Mouse (Mus musculus) testis, postnatal 10 days (tissue): ENCODE results near the gene Sox6.

Source experiments
- DNase-seq: peaks from one replicate; pipeline ENCODE4 v3.0.0; 2021; ENCODE audit warnings: low spot score

Gene Sox6

DNA sequence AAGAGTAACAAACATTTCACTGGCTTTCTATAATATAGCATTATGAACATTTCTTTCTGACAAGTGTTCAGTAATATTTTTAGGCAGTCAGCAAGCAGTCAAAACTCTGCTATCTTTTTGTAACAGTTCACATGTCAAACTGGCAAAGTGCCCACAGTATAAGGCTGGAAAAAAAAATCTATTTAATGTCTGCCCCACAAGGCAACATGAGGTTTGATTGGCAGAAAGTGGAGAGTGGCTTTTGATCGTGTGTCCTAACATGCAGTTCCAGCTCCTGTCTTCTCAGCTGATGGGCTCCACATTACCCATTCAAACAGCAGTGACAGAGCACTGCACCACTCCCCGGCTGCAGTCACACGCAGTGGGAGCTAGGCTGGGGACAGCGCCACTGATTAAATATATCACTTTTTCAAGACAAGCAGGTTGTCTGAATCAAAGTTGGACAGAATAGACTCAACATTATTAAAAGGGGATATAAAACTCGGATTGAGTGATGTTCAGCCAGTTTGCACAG is 286.4 kb downstream of the Sox6 start:
- no peak for DNase-seq

DNA sequence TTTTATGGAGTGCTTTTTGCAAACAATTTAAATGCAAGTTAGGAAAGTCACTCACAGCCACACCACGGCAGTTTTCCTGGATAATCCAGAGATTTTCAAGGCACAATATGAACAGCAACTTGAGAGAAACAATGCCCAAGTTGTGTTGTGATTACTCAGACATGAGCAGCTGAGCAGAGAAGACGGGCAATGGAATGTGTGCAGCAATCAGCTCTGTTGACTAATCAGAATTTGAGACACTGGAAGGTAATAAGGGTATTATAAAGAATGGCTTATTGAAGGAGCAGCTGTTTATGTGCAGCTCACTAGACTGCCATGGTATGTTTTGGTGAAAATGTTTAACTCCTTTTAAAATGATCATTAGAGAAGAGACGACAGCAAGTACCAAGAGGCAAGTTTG is 287.5 kb downstream of the Sox6 start:
- DNase-seq, result no peak

DNA sequence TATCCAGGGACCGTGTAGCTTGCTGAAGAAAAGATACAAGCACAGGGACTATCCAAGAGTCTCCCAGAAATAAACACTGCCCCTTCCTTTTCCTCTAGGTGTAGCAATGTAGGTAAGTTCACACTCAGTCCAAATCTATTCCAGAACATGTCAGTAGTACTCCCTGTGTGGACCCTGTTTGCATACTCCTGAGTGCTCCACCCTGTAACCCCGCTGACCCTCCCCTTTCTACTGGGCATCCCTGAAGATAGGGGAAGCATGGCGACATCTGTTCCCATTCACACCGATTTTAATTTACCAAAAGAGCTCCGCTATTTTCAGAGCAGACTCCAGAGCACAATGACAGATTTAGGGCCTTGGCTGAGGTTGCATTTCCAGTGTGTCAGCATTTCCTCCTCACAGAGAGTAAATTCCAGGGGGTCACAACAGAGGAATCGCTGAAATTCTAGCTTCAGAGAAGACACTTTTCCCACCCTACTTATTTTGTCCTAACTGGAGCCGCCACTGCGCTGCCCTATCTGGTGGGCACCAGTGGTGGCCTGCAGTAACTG is 288.2 kb downstream of the Sox6 start:
- no peak for DNase-seq

DNA sequence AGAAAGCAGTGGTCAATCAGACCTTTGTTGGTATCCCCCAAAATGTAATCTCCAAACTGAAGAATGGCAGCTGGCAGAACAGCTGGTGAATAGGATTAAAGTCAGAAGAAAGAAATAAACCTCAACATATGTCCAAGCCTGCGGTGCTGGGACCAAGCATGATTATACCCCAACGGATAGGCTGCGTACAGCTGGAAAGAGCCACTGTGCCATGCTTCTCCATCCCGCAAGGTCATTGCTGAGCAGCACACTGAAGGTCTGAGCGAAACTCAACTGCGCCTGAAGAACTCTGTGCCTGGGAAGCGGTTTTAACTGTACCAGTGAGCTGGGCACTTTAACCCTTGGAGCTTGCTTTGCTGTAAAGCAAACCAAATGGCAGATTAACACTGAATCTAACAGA is 291.1 kb downstream of the Sox6 start:
- no peak for DNase-seq

DNA sequence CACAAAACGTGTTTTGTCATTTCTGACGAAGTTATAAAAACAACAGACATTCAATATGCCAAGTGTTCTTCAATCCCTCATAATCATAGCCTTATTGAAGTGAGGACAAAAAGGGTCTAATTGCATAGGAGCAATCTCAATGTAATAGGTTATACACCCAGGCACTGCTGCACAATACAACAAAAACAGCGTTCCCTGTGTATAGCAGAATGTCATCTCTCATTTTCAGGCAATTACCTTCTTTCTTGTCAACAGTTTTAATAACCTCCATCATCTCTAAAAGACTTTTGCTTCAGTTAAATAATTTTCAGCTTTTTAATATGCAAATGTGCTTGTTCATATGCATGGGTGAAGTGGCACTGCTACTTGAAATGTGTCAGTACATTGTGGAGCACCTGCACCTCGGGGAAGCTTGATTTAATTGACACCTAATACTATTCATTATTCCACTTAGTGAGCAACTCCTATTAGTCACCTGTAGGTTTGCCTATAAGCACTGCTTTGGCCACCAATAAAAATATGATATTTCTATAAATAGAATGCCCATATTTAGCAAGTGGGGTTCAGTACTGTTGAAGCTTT is 292.8 kb downstream of the Sox6 start:
- no peak for DNase-seq

DNA sequence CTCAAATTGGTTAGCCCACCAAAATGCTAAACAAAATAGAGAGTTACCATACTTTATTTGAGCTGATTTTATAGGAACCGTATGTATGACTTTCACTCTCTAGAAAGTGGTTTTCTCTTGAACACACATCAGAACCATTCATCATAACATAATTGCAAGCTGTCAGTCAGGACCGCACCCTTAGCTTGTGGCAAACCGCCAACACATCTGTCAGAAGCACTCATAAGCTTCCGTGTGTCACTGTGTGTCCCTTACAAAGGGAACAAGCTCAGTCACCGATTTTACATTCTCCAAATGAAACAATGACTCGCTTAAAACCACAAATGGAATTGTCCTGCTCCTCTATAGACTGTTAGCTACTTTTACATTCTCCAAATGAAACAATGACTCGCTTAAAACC is 304.5 kb downstream of the Sox6 start:
- DNase-seq, result no peak

DNA sequence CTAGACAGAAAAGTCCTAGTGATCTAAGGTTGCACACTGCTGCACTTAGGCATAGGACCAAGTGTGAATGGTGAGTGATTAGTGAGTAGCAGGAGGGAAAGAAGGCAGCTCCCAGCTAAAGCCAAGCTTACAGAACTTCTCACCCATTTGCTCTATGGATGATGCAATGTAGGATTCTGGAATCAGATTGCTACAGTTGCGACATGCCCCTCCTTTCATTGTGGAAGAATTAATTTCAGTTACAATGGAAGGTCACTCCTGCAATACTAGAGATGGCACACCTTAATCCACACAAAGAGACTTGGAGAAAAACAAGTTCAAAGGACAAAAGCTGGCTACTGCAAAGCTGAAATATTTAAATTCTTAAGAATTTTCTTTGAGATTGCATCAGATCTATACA is 305.8 kb downstream of the Sox6 start:
- DNase-seq, result no peak

DNA sequence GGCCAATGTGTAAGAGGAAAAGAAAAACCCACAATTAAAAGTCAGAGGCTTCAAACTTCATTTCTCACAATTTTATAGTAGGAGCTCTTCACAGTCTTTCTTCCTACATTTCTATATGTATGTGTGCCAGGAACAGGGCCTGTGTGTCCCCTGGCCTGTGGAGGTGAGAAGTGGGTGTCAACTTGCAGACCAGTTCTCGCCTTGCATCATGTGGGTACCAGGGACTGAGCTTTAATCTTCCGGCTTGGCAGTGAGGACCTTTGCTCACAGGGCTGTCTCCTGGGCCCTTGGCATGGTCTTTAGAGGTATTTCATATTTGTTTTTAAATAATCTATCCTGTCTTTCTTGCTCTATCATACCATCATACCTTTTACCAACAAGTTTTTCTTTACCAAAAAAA is 311.8 kb downstream of the Sox6 start:
- no peak for DNase-seq

DNA sequence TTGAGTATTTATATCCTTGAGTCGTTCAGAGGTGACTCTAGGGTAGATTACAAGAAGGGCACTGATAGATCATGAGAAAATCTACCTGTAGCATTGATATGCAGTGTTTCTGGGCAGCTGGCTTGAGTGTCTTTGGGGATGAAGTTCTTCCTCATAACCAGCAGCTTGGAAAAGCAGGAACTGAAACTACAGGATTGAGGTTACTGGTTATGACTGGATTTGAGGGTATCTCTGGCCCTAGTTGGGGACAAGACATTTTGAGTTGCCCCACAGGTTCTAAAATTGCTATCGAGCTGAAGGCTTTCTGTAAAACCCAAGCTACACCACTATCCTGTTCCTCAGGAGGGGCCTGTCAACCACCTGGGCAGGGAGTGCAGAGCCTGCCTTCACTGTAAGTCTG is 314.2 kb downstream of the Sox6 start:
- DNase-seq, result no peak

DNA sequence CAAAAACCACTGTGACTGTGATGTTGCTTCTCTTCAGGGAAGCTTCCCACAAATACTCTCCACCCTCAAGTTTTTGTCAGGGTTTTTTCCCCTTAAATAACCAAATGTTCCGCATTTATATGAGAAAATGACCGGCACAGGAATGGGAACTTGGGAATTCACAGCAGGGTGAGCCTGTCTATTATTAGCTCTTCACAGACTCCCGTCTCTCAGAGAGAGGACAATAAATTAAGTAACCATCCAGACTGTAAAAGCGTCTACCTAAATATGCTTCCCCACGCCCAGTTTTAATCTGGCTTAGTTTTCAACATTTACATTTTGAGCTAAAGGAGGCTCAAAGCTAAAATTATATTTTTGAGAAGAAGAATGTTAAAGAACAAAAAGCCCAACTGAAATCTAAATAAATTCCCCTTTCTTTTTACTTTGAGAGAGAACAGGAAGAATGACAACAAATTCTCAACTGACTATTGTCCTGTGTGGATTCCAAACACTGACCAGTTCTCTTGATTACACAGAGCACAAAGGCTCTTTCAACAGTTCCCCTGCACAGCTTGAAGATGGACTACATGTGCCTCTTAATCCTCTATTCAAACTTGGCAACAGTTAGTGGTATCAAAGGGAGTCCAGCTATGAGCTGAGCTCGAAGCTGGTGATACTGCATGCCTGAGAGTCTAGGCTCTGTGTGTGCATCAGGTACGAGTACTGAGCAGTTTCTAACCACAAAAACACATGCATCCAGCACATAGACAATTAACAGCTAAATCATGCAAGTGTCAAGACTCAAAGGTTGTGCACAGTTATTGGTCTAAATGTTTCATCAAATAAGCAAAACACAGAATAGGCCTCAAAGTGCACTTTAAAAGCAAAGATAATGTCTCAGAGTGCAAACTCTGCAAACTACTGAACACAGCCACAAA is 316.7 kb downstream of the Sox6 start:
- no peak for DNase-seq

DNA sequence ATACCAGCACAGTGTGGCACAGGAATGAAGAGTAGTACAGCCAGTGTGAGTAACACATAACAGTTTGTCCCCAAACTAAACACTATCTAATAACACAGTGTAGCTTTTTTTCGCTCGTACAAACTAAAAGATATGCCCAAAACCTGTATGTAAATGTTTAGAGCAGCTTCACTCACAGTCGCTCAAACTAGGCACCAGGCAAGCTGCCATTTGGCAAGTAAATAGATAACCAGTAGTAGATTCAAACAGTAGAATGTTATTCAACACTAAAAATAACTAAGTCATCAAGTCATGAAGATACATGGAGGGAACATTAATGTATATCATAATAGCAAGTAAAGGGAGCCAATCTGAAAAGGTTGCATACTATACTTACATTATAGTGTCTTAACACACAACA is 318.8 kb downstream of the Sox6 start:
- DNase-seq, result no peak

DNA sequence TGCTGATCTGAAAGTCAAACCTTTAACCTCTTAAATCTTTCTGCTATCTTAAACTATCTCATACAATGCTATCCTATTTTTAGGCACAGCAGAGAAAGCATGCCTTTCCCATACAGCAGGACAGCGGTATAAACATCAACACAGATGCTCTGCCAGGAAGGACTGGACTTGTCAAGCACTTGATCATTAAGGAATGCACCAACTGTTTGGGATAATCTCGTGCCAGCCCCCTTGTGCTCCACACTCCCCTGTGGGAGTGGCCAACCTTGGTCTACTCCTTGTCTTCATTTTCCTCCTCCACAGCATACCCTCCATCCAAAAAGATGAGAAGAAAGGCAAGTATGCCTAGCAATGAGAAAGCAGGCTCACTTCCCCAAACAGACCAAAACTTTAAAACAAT is 332.5 kb downstream of the Sox6 start:
- DNase-seq, result peak; percentile 42

DNA sequence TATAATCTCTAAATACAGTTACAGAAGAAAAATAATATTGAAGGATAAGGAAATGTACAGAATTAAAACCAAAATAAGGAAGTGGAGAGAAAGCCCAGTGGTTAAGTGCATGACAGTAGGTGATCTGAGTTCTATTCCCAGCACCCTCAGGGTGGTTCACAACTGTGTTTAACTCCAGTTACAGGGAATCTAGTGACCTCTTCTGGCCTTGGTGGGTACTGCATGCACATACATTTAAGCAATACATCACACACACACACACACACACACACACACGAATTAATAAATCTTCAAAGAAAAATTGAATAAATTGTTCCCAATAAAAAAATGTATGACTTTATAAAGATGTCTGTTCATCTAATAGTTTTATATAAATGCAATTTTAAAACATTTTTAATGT is 340.5 kb downstream of the Sox6 start:
- peak; percentile 42 for DNase-seq

DNA sequence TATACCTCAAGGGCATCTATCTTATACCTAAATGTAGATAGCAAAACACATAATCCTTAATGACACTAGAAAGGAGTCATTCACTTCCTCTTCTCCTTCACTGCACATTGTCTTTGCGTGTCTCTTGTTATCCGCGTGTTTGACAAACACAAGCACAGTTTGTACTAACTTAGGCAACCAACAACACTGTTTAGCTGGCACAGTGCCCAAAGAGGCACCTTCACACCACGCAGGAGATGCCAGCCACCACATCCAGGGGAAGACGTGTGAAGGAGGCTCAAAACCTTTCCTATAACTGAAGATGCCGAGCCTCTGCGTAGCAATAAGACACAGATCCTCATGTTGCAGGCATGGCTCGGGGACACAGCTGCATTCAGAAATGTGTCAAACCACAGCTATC is 345.4 kb downstream of the Sox6 start:
- DNase-seq, result peak; percentile 43

DNA sequence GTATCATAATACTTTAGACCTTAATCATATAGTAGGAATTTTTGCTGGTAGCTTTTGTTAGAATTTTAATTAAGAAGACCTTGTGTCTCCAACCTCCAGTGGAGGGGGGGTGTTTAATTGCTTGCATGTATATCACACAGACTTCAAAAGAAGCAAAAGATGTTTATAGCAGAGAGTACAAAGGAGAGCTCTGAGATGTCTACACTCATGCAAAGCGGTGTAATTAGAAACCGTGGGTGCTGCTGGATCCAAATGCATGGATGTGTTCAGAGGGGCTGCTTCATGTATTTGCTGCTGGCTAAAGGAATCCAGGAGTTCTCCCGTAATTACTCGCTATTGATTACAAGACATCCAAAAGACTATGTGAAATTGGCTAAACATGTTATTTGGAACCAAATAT is 347.5 kb downstream of the Sox6 start:
- no peak for DNase-seq

DNA sequence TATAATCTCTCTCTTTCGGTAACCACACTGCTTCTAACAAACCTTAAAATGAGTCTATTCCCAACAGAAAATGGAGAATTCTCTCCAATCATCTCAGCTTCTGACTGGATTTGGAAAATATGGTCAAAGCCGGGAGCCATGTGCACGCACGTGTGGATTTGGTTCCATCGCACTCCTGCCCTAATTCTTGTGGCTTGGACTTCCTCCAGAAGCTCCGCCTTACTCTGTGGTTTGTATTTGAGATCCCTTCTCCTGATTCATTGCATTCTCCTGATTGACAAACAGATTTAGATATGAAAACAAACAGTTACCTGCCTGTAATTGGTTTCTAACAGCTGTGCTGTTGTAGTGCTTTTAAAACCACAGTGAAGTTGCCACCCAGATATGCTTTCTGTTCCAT is 351.9 kb downstream of the Sox6 start:
- DNase-seq, result no peak

DNA sequence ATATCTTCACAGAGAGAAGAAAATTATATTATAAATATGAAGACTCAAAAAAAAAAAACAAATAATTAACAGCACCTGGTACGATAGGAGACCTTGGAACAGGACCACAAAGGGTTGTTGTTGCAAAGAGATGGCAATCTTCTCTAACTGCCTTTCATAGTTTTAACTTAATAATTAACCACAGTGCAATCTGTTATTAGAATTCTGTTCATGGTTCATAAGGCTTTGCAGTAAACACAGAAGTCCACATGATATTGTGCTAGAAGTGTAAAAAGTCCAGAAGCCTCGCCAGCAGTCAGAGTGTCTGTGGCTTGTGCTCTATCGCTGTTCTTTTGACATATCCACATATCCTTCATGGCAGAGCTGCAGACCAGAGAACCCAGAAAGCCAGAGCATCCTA is 354.5 kb downstream of the Sox6 start:
- no peak for DNase-seq

DNA sequence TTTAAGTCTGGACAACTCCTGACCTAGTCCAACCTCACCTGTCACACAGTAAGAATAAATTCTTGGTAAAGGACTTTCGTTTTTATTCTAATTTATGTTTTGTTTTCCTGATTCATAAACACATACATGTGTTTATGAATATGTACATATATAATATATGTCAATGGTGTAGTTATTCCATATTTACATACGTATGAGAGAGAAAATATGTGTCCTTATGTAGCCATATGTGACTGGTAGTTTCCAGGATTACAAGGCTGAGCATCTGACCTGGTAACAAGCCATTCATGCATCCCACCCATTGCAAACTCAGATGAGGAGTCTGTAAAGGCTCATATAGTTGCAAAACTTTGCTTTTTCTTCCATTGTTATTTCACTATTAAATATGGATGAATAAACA is 366.8 kb downstream of the Sox6 start:
- no peak for DNase-seq

DNA sequence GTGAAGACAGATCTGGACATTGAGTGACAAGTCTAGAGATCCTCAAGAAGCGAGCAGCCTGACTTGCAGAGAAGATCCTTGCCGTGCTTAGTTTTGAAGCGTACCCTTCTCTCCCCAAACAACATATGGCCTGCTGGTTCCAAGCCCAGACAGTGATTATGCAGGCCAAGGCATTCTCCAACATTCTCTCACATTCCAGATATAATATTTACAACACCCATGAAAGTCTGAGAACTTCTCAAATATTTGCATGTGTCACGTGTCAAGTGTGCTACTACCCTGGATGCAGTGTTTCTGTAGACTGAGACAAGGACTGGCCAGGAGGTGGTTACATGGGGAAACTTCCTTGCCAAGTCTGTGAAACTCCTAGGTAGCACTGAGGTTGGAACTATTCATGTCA is 367.3 kb downstream of the Sox6 start:
- DNase-seq, result no peak

DNA sequence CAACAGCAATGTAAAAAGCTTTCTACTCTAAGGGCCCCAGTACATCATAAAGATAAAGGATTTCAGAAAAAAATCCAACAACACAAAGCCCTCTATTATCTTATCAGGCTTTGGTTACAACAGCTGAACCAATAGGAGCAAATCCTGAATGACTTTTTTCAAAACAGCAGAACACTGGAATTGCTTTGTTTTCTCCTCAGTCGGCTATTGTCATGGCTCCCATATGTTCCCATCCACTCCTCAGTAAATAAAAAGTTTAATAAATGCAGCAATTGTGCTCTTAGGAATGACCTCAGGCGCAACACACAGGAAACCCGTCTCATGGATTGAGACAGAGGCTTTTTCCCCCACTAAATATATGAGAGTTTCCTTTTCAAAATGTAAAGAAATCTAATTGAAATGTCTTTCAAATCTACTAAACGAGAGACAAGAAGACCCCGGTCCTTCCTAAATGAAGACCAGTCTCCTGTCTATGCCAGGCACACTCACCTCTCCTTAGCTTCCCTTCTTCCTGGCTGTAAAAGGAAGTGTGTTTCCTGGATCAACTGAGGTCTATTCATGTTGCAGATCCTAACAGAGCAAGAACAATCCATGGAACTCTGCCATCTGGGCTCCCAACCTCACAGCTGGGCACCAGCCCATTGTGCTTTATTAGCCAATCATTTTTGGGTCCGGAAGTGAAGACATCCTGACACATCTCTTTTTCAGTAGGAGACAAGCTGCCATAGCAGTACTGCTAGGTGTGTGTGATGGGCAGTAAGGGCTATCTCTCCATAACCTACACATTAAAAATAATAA is 369.2 kb downstream of the Sox6 start:
- DNase-seq, result peak; percentile 52

DNA sequence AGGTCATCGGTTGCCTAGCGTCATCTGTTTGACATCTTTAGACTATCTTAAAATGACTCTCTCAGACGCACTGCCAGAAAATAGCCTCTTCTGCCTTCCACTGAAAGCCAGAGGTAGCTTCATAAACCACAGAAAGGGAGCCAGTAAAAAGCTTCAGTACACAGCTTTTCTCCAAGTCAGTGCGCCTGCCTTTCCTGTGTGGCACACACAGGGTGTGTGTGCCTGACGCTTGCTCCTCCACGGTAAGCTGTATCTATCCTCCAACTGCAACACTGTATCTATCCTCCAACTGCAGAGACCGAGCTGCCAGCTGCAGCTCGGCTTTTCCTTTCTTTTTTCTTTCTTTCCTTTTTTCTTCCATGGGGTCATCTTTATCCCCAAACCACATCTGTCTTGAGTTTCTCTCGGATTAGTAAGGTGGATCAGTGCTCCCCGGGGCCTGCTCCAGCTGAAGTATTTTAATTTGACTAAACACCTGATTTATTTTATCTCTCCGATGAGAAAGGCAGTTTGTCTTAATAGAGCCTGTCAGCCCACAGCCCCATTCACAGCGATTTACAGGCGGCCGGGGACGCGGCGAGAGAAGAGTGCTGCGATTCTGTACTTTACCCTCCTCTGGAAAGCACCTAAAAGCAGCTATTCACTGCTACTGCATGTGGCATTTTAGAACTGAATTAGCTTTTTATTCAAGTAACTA is 371.8 kb downstream of the Sox6 start:
- DNase-seq, result peak; percentile 51

DNA sequence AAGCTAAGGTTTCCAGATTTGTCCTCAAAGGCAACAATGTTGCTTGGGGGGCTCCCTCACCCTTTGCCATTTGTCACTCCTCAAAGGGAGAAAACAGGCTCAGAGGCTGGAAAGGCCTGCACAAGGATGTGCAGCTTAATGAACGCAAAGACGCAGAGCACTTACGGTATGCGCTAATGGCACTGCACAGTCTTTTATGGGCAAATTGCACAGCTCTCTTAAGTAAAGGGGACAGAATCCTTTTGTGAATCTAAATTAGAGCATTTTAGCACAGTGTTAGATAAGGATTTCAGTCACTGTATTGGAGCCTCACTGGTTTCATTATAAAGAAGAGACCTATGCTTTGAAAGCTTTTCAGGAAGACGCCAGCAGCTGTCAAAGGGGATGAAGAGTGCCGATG is 375.2 kb downstream of the Sox6 start:
- no peak for DNase-seq
